Mouse (Mus musculus) lung, adult 18-20 months (tissue): ENCODE results near the gene Samd13.

Source experiments
- DNase-seq, 2 experiments: peaks; one replicate each; pipeline ENCODE4 v3.0.0; 2022; ENCODE audit warnings: mixed read lengths in 2 of 2

Gene Samd13

DNA sequence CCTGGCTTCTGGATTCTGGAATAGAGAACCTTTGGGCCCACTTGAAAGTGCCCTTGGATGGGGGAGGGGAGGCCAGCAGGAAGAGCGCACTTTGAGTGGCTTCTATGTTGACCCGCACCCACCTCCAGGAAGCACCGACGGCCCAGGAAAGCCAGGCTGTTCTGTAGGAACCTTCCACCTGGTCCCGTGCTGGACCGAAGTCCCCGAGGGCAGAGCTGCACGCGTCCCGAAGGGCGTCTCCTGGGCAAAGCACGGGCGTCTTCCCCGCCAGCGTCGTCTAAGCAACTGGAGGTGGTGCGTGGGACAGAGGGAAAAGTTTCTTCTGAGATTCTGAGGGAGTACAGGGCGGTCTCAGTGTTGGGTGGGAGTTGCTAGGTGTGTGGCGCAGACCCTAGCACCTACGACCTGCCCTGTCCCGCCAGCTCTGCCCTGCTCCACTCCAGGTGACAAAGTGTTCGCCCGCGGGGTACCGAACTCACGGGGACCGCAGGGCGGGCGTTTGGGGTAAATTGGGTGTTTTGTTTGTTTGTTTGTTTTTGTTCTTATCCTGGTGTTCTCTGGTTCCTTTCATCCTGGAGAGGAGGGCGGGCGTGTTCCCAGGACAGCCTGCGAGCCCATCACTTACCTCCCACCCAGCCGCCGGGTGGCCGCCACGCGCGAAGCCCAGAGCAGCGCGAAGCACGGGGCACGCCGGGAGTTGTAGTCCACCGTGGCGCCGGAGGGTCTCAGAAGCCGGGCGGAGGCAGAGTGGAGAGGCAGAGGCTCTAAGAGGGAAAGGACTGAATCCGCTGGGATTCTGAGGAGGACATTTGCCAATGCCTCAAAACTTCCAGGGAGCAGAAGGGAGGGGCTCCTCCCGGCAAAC lies at the start of gene Samd13:
TSS of gene Samd13 (minus strand) at position 782 of the 865 bp plus-strand sequence.
- DNase-seq, result peak; percentile 9 to 31

DNA sequence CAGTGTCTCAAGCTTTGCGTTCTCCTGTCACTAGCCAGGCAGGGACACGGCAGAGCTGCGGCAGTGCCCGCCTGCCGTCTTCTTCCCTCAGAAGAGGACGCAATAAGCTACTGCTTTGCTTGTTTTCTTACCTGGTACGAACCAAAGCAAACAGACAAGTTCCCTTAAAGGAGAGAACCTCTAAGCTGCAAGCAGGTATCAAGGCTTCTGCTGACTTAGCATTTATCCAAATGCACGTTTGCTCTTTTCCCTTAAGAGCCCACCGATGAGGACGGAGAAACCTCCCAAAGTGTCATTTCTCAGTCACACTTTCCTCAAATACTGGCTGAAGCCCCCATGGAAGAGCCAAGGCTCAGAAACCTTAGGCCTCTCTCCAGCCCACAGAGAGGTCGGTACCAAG lies 46.1 kb upstream of the Samd13 start:
- no peak for DNase-seq

DNA sequence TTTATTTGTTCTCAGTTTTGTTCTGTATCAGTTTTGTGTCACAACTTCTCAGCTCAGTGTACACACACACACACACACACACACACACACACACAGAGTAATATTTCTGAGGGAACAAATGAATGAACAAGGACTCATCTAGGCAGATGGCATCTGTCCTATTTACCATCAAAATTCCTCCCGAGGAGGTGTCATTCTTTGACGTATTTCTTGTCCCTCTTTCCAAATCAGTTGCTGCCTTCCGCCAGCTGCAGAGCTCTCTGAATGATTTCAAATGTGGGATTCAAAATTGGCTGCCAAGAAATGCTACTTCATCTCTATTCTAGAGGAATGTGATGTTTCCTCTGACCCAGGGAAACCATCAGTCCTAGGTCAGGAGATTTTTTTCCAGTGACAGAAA lies 37.6 kb upstream of the Samd13 start:
- DNase-seq, result no peak

DNA sequence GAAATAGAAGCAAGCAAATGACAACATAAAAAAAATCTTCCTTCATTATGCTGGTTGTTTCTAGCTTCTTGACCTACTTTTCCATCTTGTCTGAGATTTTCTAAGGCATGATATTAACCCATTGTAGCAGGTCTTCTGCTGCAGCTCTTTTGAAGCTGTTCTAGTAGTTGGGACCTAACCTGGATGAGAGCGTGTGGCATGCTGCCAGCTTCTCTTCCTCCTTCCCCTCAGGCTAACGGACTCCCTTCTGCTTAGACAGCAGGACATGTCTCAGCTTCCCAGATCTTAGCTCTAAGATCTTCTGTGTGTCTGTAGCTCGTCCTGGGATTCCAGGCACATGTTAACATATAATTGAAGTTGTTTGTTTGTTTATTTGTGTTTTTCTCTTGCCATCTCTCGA lies 34.3 kb upstream of the Samd13 start:
- DNase-seq, result no peak

DNA sequence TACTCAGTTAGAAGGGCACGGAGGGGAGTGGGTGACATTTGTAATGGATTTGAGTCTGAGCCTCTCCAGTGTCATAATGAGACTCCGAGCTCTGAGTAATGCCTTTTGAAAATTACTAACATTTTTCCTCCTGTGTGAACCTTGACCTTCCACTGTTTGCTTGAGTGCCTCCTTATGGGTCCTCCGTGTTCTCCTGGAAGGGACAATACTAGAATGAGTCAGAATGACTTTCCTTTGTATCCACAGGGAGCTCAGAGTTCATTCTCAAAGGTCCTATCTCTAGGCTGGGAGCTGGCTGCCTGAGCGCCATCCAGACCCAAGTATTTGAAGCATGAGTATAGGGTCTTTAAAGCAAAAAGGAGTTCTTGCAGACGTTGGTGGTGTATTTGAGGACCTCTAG lies 32.9 kb upstream of the Samd13 start:
- no peak for DNase-seq

GRCm38 (mm10) chr3:146712305-146712704 lies 26.9 kb upstream of the Samd13 start:
- DNase-seq, result no peak

DNA sequence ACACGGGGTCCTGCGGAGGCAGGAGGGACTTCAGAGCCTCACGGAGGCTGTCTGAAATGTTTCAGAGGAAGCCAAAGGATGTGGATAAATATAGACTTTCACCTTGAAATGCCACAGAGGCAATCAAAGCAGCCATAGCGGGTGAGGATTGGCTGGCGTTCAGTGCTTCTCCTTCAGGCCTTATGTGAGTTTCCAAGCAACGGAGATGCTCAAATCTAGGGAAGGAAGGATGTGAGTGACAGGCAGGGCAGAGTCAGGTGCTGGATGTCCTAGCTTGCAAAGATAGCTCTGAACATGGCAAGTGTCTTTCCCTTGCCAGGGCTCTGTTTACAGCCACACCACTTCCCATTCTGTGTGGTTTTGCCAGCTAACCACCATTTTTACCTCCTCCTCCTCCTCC lies 26.2 kb upstream of the Samd13 start:
- no peak for DNase-seq

- no peak for DNase-seq
These were observed 25.7 kb upstream of the Samd13 start for GRCm38 (mm10) chr3:146711084-146711483.

DNA sequence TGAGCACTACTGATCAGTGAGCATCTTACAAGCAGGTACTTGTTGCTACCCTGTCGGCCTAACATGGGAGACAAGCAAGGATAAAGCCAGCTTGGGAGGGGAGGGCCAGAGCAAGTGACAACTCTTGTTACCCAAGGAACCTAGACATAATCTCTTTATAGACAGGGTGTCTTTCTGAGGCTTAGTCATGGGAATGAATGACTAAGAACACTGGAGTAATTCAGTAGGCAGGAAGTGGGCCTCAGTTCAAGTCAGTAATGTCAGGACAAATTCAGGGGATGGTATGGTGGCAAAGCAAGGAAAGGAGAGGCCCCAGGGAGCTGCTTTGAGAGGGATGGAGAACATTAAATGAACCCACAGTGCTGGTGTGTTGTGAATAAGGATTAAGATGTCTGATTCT lies 23.7 kb upstream of the Samd13 start:
- no peak for DNase-seq

DNA sequence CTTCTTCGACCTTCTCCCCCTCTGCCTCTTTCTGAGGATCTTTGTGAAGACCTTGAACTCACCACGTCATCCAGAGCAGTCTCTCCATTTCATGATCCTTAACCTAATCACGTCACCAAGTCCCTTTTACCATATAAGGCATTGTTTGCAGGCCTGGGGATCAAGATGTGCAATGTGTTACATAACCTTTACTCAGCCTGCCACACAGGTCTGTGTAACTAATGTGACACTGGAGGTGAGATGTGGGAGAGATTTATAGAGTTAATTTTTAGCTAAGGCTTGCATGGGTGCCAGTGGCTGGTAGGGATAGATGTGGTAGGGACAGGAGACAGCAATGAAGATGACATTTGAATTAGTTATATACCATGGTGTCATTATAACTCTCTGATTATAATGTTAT lies 23.0 kb upstream of the Samd13 start:
- no peak for DNase-seq

GRCm38 (mm10) chr3:146704099-146704498 lies 18.7 kb upstream of the Samd13 start:
- no peak for DNase-seq

- no peak for DNase-seq
These were observed 14.7 kb upstream of the Samd13 start for GRCm38 (mm10) chr3:146700051-146700450.

DNA sequence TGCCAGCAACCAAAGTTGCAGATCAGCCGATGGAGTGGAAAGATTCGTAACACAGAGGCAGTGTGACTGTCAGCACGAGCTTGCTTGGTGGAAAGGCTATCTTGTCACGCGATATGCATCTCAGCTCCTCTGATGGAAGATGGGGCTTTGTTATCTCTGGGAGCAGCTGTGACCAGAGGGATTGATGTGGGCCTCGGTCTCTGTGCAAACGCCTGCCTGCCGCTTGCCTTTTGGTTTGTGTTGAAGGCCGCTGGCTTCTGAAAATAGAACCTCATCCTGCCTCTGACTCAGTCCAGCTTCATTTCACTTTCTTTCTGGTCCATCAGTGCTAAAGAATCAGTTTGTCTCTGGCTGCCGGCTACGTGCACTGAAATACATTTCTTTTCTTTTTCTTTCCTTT lies 13.6 kb upstream of the Samd13 start:
- DNase-seq, result no peak

- DNase-seq, result no peak
These were observed 7.2 kb upstream of the Samd13 start for GRCm38 (mm10) chr3:146692547-146692946.

- no peak for DNase-seq
These were observed 1.8 kb upstream of the Samd13 start for GRCm38 (mm10) chr3:146687121-146687725.

GRCm38 (mm10) chr3:146686428-146686827 lies 1.0 kb upstream of the Samd13 start:
- DNase-seq, result no peak

DNA sequence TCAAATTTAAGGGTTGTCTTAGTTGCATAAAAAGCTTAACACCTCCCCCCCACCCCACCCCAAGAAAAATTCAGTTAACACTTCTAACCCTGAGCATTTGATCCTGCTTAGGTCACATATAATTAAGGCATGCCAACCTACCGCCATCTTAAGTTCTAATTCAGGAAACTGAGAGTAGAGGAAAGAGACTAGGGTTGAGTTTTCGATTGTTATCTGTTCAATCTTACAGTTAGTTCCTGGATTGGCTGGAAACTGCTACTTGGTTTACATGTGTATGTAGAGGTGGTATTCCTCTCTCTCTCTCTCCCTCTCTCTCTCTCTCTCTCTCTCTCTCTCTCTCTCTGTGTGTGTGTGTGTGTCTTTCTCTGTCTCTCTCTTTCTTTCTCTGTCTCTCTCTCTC lies 2.3 kb downstream of the Samd13 start:
- DNase-seq, result no peak

GRCm38 (mm10) chr3:146682140-146682651 lies 3.2 kb downstream of the Samd13 start:
- peak; percentile 19 to 43 for DNase-seq

GRCm38 (mm10) chr3:146681696-146682095 lies 3.7 kb downstream of the Samd13 start:
- DNase-seq, result no peak

GRCm38 (mm10) chr3:146680625-146681024 lies 4.8 kb downstream of the Samd13 start:
- no peak for DNase-seq

GRCm38 (mm10) chr3:146679646-146680045 lies 5.7 kb downstream of the Samd13 start:
- no peak for DNase-seq

DNA sequence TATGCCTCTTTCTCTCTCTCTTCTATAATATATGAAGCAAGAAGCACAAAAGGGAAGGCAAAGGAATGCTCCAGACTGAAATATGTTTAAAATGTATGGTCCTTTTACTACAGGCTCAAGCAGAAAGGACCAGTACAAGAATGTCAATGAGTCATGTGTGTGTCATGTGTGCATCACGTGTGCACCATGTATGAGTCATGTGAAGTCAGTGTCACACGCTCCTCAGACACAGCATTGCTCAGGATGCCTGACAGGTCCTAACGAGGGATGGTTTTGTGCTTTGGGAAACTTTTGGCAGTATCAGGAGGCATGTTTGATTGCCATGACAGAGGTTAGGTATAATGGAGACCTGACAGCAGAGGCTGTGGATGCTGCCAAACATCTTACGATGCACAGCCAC lies 9.2 kb downstream of the Samd13 start:
- no peak for DNase-seq

DNA sequence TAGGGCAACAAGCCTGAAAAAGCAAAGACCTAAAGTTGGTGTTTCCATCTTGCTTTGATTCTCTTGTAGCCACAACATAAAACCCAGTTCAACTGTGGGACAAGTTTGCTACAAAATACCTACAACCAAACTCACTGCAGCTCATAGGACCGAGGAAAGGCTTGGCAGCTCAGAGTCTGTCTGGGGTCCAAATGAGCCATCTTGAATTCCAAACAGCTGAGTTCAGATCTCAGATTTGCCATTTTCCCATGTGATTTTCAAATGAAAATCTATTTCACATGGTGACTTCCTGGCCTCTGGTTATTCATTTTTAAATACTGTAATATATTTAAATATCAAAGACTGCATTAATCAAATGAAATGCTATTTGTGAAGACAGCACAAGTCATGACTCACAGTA lies 10.3 kb downstream of the Samd13 start:
- no peak for DNase-seq

DNA sequence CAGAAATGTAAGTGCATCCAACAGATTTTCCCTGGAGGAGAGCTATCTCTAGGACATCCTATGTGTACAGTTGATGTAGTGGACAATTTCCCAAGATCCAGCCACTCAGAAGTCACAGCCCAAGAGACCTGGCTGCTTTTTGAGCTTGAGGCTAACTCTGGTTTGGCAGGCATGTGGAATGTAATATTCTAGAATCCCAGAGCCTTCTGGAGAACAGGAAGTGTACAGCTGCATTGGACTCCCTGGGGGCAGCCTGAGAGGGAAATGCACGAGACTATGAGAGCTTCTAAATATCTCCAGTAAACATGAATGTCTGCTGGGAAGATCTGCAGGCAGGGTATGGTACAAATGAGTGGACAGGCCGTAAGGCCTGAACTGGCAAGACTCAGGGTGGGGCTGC lies 14.3 kb downstream of the Samd13 start:
- no peak for DNase-seq
